Mouse (Mus musculus) stomach, embryonic 16.5 days (tissue): ENCODE measurements around the gene Crot. TPM values are rescaled to one million over a fixed set of nuclear protein-coding genes. Genes with fewer than 3 reads are reported as not detected.
"Not testable (repeated sequence)": the region's sequence is repeated elsewhere in the genome, so short reads cannot be mapped to it uniquely, and the experiment has no call there.

Experiments used
- ATAC-seq: fragments of 200-750 bp; cut with Nextera tagmentation; 2 replicates; pipeline ENCODE4 v1.8.0; 2017; ENCODE audit warnings: moderate number of reproducible peaks, moderate TSS enrichment; ENCODE audit not compliant: insufficient read depth, low FRiP score
- H3K27ac ChIP-seq: fragments of 300-500 bp; sonication (generic); 2 replicates; pipeline ENCODE4 v1.5.1; 2014; ENCODE audit warnings: low read length
- H3K27me3 ChIP-seq: fragments of 300-500 bp; sonication (generic); 2 replicates; pipeline ENCODE4 v1.6.1; 2014; ENCODE audit warnings: low read length, control low read depth, mixed read lengths; ENCODE audit not compliant: control insufficient read depth, insufficient read depth
- H3K36me3 ChIP-seq: fragments of 300-500 bp; sonication (generic); 2 replicates; pipeline ENCODE4 v1.6.1; 2014; ENCODE audit warnings: low read length; ENCODE audit not compliant: control insufficient read depth, insufficient read depth
- H3K4me1 ChIP-seq: fragments of 300-500 bp; sonication (generic); 2 replicates; pipeline ENCODE4 v1.6.1; 2014; ENCODE audit warnings: low read length, control low read depth, mixed read lengths; ENCODE audit not compliant: control insufficient read depth, insufficient read depth
- H3K4me2 ChIP-seq: fragments of 300-500 bp; sonication (generic); 2 replicates; pipeline ENCODE4 v1.6.1; 2014; ENCODE audit warnings: low read depth, low read length, mixed read lengths
- H3K4me3 ChIP-seq: fragments of 300-500 bp; sonication (generic); replicated peaks from 2 replicates; pipeline ENCODE4 v1.5.1; 2014; ENCODE audit warnings: mild to moderate bottlenecking, low read length
- H3K9ac ChIP-seq: fragments of 300-500 bp; sonication (generic); 2 replicates; pipeline ENCODE4 v1.6.1; 2014; ENCODE audit warnings: low read length
- H3K9me3 ChIP-seq: fragments of 300-500 bp; sonication (generic); replicated peaks from 2 replicates; pipeline ENCODE4 v1.6.1; 2016; ENCODE audit warnings: low read length, control low read depth; ENCODE audit not compliant: control insufficient read depth
- WGBS: fragments of 180-500 bp; shearing (Covaris S2); extraction: QIAGEN DNeasy Blood & Tissue Kit; methylation state at CpG from one replicate; pipeline ENCODE4 v1.1.7; 2014; 5-methylcytosine and 5-hydroxymethylcytosine counted together
- polyA plus RNA-seq: library from polyadenylated mRNA; unstranded; fragments of >200 nt; fragmentation: Nextera tagmentation; extraction: Ambion mirVana; gene quantifications from 2 replicates; pipeline ENCODE4 v1.2.1, GENCODE M21; 2015

Crot gene
- polyA plus RNA-seq, 1 experiment from 2014 or later, result 70.9 TPM

GRCm38 (mm10) chr5:8943836-8944235 is 53.3 kb downstream of the Crot start:
- no peak for ATAC-seq
- no peaks in the 10 kb centered on the region for H3K36me3 ChIP-seq
- no peak overlapping the region for H3K4me2 ChIP-seq
- 77% methylated on average over 3 of the region's 3 CpGs for WGBS
- H3K9ac ChIP-seq, result no peak overlapping the region
- H3K4me1 ChIP-seq, result no peaks in the 10 kb centered on the region
- H3K27ac ChIP-seq, result no peak overlapping the region
- H3K27me3 ChIP-seq, result no peaks in the 10 kb centered on the region
- no peaks in the 10 kb centered on the region for H3K9me3 ChIP-seq
- no peak overlapping the region for H3K4me3 ChIP-seq

GRCm38 (mm10) chr5:8941266-8941665 is 55.9 kb downstream of the Crot start:
- not testable (repeated sequence) for H3K36me3 ChIP-seq, H3K4me3 ChIP-seq, ATAC-seq, H3K27ac ChIP-seq, H3K4me2 ChIP-seq, H3K9ac ChIP-seq, H3K27me3 ChIP-seq, H3K9me3 ChIP-seq, H3K4me1 ChIP-seq
- WGBS, result no CpG with 5 or more reads among the region's 1 CpGs

GRCm38 (mm10) chr5:8937965-8938364 is 59.2 kb downstream of the Crot start:
- ATAC-seq, result no peak
- Histone ChIP-seq H3K9me3 (no peaks in the 10 kb centered on the region), H3K4me2 (no peak overlapping the region), H3K36me3 (no peaks in the 10 kb centered on the region), H3K4me3 (no peak overlapping the region), H3K27me3 (no peaks in the 10 kb centered on the region), H3K27ac (no peak overlapping the region), H3K4me1 (no peaks in the 10 kb centered on the region), H3K9ac (no peak overlapping the region)
- 80% methylated on average over 7 of the region's 7 CpGs for WGBS

GRCm38 (mm10) chr5:8928440-8928839 is 68.7 kb downstream of the Crot start:
- Histone ChIP-seq H3K27ac (no peak overlapping the region), H3K9ac (no peak overlapping the region), H3K27me3 (no peaks in the 10 kb centered on the region), H3K4me2 (no peak overlapping the region), H3K36me3 (no peaks in the 10 kb centered on the region), H3K4me3 (no peak overlapping the region), H3K4me1 (no peaks in the 10 kb centered on the region), H3K9me3 (0 out of 2 replicates have a peak, but pooled peaks cover 6% of the 10 kb centered on the region)
- WGBS, result 80% methylated on average over 9 of the region's 9 CpGs
- no peak for ATAC-seq

DNA sequence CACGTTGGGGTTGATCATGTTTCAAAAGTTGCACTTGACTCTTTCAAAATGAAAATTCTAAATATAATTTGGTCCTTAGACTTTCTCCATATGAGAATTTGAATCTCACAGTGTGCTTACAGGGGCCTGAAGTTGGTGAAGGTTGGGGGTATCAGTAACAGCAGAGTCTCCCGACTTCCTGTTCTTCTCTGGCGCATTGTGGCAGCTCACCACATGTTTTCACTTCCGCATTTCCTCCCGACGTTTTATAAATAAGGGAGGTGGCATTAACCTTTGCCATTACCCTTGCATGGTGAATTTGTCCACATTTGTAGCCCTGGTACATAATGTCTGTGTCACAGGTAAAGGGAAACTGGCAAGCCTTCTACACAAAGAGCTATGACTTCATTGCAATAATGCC is 80.1 kb downstream of the Crot start:
- H3K27ac ChIP-seq, result no peak overlapping the region
- no peak overlapping the region for H3K9ac ChIP-seq
- no peak overlapping the region for H3K4me2 ChIP-seq
- no peak for ATAC-seq
- no peaks in the 10 kb centered on the region for H3K9me3 ChIP-seq
- no peaks in the 10 kb centered on the region for H3K36me3 ChIP-seq
- no peaks in the 10 kb centered on the region for H3K27me3 ChIP-seq
- H3K4me3 ChIP-seq, result no peak overlapping the region
- WGBS, result 70% methylated on average over 6 of the region's 6 CpGs
- no peaks in the 10 kb centered on the region for H3K4me1 ChIP-seq

DNA sequence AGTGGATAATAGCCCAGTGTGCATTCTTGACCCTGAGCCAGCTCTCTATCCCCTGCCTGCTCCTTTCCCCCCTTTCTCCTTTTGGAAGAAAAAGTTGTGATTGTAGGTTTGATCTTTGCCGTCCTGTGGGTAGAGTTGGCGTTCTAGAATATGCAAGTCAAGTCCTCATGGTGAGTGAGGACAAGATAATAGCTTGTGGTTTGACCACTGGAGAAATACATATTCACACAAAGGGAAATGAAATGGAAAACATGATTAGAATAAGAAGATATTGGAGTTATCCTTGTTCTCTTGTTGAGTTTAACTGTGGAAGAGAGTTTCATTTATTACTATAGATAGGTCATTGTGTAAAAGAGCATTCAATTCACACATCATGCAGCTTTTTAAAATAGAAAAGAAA is 80.7 kb downstream of the Crot start:
- no peak for ATAC-seq
- 88% methylated on average over 2 of the region's 2 CpGs for WGBS
- Histone ChIP-seq H3K9me3 (no peaks in the 10 kb centered on the region), H3K4me3 (no peak overlapping the region), H3K27ac (no peak overlapping the region), H3K9ac (no peak overlapping the region), H3K27me3 (no peaks in the 10 kb centered on the region), H3K4me2 (no peak overlapping the region), H3K4me1 (no peaks in the 10 kb centered on the region), H3K36me3 (no peaks in the 10 kb centered on the region)

Other genes starting within 250 kb of the Crot start
- gene Abcb1b, start 199.2 kb downstream of the Crot start, polyA plus RNA-seq, result 2.4 and 3.6 TPM in 2 replicates
- gene Abcb4, start 103.6 kb downstream of the Crot start, polyA plus RNA-seq, result 1.2 and 2.4 TPM in 2 replicates
- 6.9 and 7.9 TPM in 2 replicates for gene Tmem243, start 103.3 kb upstream of the Crot start, polyA plus RNA-seq
- gene Dmtf1, start 164.5 kb upstream of the Crot start, polyA plus RNA-seq, result 38.0 and 41.7 TPM in 2 replicates